Mouse (Mus musculus): ENCODE measurements around the gene Sorbs1. TPM values are rescaled to one million over a fixed set of nuclear protein-coding genes. Genes with fewer than 3 reads are reported as not detected.

Gene Sorbs1
- total RNA-seq, 2 experiments from 2014 or later, result 523 to 539 TPM

DNA sequence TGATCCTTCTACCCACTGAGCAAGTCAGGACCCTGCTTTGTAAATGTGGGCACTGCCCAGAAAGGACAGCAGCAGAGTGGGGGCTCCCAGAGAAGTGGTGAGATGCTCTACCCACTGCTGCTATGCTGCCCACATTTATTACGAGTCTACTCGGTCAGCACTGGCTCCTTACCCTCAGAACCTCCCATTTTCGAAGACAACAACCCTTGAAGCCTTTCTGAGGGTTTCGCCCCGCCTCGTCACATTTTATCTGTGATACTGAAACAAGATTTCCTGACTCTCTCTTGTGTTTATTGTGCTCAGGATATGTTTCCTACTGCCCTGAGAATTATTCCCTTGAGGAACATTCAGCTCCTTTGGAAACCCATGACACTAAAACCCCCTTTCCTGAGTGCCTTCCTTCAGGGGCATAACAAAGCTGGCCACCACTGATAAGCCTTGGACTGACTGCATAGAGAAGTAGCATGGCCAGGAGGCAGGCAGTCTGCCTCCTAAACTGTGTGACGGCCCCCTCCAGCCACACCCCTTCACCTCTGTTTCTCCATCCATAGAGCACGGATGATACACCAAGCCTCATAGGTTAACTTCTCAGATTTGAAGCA is 24.6 kb downstream of the Sorbs1 start:
- no peak for DNase-seq
- intact Hi-C loops (cut with DNase I), result loop anchor here (5.0 kb wide), 1 partner anchor 52 kb away; no protein-coding TSS in a partner anchor

DNA sequence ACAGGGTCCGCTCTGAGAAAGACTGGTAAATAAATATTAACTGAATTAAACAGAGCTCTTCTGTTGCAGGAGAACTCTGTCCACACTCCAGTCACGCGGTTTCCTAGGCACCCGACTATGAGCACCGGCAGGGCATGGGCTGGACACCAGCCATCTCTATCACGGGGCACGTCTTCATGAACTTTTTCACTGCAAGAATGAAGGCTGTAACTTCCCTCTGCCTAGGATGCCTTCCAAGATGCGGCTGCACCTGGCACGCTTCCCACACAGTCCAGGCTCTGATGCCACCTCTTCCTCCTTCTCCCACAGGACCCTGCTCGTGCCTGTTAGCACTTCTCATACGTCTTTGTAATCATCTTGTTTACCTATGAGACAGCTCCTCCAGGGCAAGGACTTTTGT is 26.0 kb downstream of the Sorbs1 start:
- peak; percentile 60 to 66 for DNase-seq
- intact Hi-C loops (cut with DNase I), result loop anchor here (5.0 kb wide), 1 partner anchor 50 kb away; no protein-coding TSS in a partner anchor

DNA sequence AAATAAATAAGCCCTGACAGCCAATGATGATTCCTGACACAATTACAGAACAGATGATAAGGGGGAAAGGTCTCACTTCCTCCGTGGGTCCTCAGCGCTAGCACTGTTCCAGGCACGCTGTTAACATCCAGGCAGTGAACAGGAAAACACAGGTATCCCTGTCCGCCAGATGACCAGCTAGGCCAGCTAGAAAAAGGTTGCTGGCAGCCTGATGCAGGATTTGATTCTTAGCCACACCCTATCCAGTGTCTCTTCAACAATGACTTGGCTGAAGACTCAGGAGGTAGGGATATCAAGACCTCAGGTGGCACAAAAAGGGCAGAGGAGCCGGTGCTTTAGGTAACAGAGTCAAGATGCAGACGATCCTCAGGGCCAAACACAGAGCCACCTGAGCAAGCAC is 32.5 kb downstream of the Sorbs1 start:
- intact Hi-C loops (cut with DNase I), result no loop called here
- DNase-seq, result no peak

DNA sequence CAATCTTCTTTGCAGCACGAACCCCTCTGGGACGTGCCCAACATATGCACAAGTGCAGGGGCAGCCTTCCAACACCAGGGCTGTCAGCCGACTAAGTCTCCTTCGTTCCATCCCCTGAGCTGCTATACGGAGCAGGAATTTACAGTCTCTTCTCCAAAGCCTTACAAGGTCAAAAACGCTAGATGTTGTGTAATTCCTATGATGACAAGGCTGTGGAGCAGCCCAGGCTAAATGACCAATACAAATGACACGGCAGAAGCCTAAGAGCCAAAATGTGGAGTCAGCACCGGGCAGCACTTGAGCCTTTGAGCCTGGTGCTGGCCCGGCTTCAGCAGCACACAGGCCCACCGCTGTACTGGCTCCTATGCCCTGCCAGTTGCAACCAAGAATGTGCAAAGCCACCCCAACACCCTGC is 35.4 kb downstream of the Sorbs1 start:
- intact Hi-C loops (cut with DNase I), result loop anchor here (5.0 kb wide), 1 partner anchor 34 kb away; the partner anchor contains the start of gene Sorbs1
- DNase-seq, result peak; percentile 37 to 55

DNA sequence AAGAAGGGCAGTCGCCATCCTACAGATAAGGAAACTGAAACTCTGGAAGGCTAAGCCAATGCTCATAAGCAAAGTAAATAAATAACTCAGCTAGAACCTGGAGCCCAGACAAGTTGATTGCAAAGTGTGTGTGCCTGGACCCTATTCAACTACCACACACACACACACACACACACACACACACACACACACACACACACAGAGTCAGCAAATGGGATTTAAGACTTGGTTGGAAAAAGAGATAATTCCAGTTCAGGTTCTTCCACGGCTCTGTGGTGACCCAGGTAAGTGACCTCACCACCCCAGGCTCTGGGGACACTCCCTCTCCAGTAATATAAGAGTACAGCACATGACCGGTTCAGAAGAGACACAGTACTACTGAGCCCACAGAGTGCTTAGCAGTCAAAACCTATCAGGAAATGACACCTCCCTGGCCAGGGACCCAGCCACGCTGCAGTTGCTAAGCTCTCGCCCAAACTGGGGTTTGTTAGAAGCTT is 36.1 kb downstream of the Sorbs1 start:
- peak; percentile 50 to 64 for DNase-seq
- intact Hi-C loops (cut with DNase I), result loop anchor here (5.0 kb wide), 1 partner anchor 35 kb away; the partner anchor contains the start of gene Sorbs1

DNA sequence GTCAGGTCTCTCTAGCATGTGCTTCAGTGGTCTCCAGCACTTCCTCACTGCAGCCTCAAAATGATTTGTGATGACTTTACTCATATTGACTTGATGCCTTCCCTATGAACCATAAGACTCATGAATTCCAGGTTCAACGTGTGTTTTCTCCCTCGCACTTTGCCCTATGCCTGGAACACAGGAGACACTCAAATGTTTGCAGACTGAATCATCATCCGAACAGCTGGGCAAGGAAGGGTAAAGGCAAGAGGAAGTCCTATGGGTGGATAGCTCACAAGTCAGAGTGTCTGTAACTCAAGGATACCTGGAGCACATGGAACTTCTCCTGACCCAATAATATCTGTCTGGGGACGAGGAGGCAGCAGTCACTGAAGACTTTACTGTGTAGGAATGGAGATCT is 37.1 kb downstream of the Sorbs1 start:
- intact Hi-C loops (cut with DNase I), result loop anchor here (5.0 kb wide), 1 partner anchor 36 kb away; the partner anchor contains the start of gene Sorbs1
- DNase-seq, result no peak

DNA sequence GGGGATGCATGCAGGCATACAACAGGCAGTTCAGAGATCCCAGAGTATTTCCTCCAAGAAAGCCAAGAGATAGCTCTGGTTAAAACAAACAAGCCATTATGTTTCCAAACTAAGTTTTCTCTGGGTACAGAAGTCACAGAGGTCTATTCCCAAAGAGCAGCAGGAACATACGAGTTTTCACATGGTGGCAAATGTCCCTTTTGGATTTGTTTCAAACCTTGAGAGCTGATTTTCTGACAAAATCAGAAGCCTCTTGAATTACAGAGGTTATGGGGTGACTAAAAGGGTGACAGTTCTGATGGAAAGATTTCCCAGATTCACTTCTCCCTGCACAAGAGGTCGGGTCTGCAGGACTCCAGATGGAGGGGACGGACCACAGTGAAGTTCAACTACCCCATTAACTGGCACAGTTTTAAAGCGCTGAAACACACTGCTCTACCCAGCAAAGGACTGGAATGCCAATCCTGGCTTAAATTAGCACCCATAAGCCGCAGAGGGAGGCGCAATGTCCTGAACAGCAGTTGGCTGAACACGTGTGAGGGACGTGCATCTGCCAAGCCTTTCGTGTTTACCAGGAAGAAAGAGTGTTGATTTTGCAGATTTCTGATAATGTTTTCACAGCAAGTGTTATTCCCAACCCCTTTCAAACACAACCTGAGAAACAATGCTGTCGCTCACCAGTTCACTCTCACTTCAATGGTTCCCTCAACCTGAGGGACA is 41.9 kb downstream of the Sorbs1 start:
- intact Hi-C loops (cut with DNase I), result no loop called here
- DNase-seq, result peak; percentile 36 to 45

DNA sequence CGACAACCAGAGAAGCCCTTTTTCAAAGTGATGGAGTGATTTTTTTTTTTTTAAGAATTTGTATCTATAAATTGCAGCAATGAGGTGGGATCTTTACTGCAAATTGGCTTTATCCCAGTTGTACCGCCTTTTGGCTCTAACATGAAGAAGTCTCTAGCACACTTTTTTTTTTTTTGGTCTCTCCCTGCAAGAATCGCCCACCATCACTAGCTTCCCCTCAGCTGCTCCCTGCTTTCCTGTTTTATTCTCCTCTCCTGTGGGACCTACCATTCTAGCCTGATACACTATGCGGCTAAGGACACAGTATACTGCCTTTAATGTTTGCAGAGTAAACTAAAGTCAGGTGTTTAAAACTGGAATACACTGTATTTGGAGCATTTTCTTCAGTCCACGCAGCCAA is 43.8 kb downstream of the Sorbs1 start:
- DNase-seq, result no peak
- intact Hi-C loops (cut with DNase I), result no loop called here

DNA sequence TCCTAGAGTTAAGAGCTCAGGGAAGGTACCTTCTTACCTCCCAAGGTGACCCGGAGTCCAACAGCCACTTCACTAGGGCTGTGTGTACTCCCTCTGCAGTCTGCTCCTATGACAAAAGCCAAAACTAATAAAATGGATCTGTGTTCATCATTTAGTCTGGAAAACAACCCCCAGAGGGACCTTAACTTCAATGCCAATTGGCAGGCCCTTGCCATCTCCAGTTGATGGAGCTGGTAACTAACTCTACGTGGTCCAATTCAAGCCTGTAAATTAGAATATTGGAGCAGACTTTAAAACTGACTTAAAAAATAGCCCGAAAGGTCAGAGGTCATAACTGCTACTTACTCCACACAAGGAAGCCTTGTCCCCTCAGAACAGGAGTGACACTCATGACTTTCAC is 45.3 kb downstream of the Sorbs1 start:
- intact Hi-C loops (cut with DNase I), result no loop called here
- no peak for DNase-seq

DNA sequence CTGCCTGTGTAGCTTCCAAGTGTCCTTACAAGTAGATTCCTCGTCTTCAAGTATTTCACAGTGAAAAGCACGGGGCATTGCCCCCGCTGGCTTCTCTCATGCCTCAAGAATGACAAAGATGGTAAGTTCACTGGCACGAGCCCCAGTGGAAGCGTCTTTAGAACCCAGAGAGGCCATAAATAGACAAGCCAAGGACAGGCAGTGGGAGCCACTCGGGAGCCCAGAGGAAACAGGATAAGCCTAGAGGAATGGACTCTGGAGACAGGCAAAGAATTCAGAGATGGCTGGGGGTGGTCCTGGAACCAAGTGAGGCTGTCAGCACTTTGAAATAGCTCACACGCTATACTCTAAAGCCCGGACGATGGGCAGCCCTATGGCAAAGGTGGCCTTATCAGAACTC is 45.8 kb downstream of the Sorbs1 start:
- intact Hi-C loops (cut with DNase I), result no loop called here
- peak; percentile 30 to 52 for DNase-seq

DNA sequence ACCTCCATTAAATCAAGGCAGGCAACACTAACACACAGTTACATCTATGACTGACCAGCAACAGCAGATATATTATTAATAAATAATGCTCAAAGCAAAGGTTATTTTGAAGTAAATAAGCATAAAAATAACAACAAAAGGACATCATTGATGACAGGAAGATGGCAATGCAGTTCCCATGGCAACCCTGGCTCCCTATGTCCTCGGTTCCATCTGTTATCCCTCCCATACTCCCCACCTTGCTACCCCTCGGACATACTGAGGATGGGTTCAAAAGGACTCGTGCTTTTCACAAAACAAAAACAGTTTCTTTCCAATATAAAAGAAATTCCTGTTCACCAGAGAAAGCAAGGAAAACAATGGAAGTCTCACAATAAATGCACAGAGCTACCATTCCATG is 48.2 kb downstream of the Sorbs1 start:
- intact Hi-C loops (cut with DNase I), result no loop called here
- DNase-seq, result no peak

DNA sequence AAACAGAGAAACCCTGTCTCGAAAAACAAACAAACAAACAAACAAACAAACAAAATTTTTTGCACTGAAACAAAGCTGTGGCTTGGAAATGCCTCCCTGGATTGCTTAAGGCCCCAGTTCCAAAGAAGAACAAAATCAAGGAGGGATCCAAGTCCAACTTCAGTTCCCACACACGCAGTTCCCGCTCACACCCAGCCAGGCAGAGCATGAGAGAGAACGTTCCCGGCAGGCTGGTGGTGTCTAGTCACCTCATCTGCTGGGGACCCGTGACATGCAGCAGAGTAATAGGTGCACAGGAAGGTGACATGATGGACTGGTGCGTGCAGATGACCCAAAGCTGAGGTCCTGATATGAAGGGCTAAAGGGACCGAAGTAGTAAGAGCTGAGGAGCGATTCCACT is 49.2 kb downstream of the Sorbs1 start:
- DNase-seq, result no peak
- intact Hi-C loops (cut with DNase I), result no loop called here

DNA sequence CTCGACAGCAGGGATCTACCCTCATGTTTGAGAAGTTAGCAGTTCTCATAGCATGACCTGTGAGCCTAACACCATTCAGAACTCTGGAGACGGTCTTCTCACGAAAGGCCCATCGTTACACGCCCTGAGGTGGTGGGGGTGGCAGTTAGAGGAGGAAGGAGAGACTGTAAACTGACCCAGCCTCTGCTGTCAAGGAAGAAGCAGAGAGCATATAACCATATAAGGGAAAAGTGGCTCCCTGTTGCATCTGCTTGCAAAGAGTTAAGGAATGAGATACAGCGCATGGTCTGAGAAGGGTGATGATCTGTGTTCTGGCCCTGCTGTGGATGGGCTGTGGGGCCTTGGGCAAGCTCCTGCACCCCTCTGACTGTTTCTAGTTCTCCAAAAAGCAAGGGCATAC is 50.7 kb downstream of the Sorbs1 start:
- intact Hi-C loops (cut with DNase I), result loop anchor here (2.0 kb wide), 1 partner anchor 24 kb away; no protein-coding TSS in a partner anchor

DNA sequence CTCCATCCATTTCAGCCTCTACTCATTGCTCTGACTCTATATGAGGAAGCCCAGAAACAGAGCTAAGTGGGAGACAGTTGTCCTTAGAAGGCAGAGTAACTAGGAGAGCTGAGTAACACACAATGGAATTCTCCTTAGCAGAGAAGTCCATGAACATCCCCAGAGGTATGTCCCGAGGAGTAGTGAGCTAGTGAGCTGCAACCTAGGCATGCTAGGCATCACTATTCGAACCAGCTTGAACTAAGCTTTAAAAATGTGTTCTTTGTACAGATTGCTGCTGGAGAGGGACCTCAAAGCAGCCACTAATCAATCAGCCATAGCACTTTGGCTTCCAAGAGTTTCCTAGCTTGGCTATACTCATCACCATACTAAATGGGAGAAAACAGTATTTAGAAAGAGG is 51.1 kb downstream of the Sorbs1 start:
- intact Hi-C loops (cut with DNase I), result loop anchor here (2.0 kb wide), 1 partner anchor 24 kb away; no protein-coding TSS in a partner anchor
- no peak for DNase-seq

More for the DNA sequence above, 50.7 kb downstream of the Sorbs1 start:
- DNase-seq, result no peak

DNA sequence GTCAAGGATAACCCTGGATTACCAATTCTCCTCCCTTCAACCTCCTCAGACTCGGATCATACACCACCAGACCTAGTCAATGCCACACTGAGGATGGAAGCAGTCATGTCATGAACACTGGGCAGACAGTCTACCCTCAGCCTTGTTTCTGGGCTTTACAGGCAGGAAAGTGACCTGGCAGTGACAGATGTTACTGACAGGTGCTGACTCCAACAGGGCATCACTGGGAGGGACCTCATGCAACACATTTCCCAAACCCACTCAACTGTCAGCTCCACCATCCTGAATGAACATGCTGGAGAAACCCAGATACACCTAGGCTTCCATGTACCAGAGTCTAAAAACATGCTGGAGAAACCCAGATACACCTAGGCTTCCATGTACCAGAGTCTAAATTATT is 51.9 kb downstream of the Sorbs1 start:
- intact Hi-C loops (cut with DNase I), result loop anchor here (2.0 kb wide), 1 partner anchor 23 kb away; no protein-coding TSS in a partner anchor
- DNase-seq, result no peak

DNA sequence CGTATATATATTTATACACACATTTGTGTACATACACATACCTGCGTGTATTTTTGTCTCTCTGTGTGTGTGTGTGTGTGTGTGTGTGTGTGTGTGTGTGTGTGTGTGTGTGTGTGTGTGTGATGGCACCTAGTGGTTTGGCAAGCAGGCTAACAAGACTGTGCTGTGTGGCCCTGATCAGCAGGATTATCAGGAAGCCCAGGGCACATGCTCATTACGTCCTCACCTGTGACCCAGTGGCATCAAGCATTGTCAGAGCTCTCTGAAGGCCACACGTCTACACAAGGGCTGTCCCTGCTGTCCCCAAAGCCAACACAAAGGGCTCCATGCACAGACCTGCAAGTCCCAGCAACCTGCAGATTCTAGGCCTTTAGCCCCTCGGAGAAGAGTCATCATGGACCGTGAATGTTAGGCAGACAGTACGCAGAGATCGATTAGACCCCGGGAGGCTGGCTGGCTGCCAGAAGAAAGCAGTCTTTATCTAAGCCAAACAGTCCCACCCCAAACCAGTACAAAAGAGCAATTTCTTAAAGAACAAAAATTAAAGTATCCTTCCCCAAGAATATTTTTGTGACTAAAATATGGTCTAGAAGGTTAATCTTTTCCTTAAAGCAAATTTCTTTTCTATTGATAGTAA is 52.6 kb downstream of the Sorbs1 start:
- no peak for DNase-seq

DNA sequence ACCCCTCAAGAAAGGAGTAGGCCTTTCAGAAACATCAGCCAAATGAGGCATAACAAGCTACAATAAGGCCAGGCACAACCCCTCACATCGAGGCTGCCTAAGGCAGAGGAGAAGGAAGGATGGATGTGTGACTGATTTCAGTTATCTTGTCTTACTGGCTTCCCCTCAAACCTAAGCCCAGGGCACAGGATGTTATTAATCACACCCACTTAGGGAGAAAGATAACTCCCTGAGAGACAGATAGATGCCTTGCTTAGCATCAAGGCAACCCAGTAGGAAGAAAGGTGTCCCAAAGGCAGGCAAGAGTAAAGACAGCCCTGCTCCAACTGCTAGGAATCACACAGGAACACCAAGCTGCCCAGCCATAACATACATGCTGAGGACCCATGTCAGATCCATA is 54.2 kb downstream of the Sorbs1 start:
- intact Hi-C loops (cut with DNase I), result no loop called here
- DNase-seq, result no peak

More for the DNA sequence above, 52.6 kb downstream of the Sorbs1 start:
- intact Hi-C loops (cut with DNase I), result no loop called here

DNA sequence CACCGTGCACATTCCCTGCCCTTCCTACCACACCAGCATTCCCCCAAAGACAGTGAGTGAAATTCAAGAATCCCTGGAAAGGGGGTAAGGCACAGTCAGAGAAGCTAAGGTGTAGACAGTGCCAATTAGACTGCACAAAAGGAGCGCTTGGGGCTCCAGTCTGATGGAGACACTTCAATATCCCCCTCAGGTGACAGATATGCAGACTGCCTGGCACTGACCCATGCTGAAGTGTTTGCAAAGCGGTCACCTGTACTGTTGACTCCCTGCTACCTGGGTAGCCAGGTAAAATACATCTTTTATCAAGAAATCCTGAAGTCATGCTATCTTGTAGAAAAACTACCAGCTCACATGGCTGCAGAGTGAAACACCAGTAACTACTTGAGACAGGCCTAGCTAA is 54.8 kb downstream of the Sorbs1 start:
- DNase-seq, result no peak
- intact Hi-C loops (cut with DNase I), result no loop called here

DNA sequence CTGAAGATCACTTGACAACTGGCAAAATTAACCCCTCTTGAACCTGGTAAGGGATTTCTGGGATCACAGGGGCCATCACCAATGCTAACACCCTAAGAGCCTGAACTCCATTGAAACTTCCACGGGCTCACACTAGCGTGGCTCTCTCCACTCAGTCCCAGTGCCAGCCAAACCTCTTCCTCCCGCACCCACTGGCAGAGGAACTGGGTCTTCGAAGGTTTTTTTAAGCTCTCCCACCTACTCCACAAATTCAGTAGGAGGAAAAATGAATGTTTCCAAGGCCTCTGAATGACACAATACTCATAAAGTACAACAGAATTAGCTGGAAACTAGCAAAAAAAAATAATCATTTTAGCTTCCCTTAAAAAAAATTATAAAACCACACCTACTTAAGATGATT is 58.3 kb downstream of the Sorbs1 start:
- no peak for DNase-seq
- intact Hi-C loops (cut with DNase I), result no loop called here

DNA sequence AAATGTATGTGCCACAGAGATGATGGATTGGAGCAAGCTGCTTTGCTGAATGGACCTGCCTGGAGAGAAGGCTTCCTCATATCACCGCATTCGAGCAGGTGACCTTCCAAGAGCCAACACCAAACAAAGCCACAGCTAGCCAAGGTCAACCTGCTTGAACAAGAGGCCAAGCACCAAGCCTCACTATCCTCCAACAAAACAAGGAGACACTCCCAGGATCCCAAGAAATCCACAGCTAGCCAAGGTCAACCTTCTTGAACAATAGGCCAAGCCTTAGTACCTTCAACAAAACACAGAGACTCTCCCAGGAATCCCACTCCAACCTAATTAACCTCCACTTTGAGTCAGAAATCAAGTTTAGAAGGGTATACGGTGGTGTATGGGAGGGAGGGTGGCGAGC is 59.5 kb downstream of the Sorbs1 start:
- intact Hi-C loops (cut with DNase I), result no loop called here
- no peak for DNase-seq

DNA sequence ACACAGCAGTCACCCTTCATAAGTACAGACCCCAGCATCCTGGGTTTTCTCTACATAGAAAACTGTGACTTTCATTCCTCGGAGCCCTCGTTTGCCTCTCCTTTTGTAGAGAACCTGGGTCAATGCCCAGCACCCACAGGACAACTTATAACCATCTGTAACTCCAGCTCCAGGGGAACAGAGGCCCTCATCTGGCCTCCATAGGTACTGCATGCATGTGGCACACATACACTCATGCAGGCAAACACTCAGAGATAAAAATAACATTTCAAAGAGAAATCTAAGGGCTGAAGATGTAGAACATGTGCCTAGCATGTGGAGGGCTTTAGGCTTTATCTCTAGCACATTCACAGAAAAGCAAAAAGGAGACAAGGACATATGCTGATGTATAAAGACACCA is 61.4 kb downstream of the Sorbs1 start:
- no peak for DNase-seq
- intact Hi-C loops (cut with DNase I), result no loop called here

All from heart, postnatal 14 days (tissue).